Mouse (Mus musculus): ENCODE data around the gene Map3k11.

Map3k11 gene

GRCm38 (mm10) chr19:5688200-5689087, at the start of gene Map3k11, which contains the start of gene Pcnx3:
Gene Map3k11, plus strand, starts transcription at chr19:5688742.
Gene Pcnx3, minus strand, starts transcription at chr19:5688908.
- DNase-seq: peak; percentile 98 to 99

GRCm38 (mm10) chr19:5640339-5640738, 48.2 kb upstream of the Map3k11 start:
- DNase-seq: no peak

DNA sequence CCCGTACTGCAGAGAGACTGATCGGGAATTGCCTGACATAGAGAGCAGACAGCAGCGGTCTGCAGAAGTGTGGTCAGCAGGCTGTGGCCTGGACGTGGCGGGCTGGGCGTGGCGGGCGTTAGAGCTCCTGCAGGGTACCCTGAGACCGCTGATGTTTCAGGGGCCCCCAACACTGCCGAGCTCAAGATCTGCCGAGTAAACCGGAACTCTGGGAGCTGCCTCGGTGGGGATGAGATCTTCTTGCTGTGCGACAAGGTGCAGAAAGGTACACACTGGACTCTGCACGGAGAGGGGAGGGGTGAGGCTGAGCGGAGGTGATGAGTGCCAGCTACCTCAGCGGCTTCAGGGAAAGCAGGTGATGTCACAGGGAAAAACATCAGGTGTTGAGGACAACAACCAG, 47.5 kb upstream of the Map3k11 start:
- no peak for DNase-seq

- no peak for DNase-seq
These were observed 46.9 kb upstream of the Map3k11 start for GRCm38 (mm10) chr19:5641641-5642040.

DNA sequence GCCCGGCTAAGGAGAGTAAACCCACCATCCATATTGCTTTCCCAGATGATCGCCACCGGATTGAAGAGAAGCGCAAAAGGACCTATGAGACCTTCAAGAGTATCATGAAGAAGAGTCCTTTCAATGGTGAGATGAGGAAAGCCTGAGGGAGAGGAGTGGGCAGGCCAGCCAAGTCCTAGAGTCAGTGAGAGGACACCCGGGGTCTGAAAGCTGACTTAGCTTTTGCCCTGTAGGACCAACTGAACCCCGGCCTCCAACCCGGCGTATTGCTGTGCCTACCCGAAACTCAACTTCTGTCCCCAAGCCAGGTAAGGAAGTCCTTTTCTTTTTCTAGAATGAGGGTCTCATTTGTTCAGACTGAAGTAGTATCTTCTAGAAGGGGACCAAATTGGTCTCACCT, 43.3 kb upstream of the Map3k11 start:
- DNase-seq: no peak

- no peak for DNase-seq
These were observed 41.7 kb upstream of the Map3k11 start for GRCm38 (mm10) chr19:5646731-5647330.

GRCm38 (mm10) chr19:5647791-5648190, 40.8 kb upstream of the Map3k11 start:
- DNase-seq: no peak

- peak; percentile 59 to 69 for DNase-seq
These were observed 39.9 kb upstream of the Map3k11 start for GRCm38 (mm10) chr19:5648401-5649297.

DNA sequence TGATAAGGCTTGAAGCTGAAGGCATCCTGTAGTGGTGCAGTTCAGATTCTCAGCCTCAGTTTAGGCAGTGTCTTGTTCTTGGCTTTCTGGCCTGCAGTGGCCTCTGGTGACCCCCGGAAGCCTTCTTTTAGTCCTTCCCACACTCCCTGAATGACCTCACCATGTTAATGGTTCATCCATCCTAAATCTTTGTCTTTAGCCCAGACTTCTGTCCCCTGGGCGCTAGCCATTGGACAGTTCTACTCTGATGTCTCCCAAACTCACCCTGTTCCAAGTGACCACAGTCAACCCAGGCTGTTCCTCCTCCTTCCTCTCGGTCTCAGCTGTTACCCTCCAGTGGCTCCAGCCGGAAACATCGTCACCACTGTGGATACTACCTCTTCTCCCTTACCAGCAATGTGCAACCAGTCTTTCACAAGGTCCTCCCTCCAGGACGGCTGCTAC, 39.2 kb upstream of the Map3k11 start:
- no peak for DNase-seq

DNA sequence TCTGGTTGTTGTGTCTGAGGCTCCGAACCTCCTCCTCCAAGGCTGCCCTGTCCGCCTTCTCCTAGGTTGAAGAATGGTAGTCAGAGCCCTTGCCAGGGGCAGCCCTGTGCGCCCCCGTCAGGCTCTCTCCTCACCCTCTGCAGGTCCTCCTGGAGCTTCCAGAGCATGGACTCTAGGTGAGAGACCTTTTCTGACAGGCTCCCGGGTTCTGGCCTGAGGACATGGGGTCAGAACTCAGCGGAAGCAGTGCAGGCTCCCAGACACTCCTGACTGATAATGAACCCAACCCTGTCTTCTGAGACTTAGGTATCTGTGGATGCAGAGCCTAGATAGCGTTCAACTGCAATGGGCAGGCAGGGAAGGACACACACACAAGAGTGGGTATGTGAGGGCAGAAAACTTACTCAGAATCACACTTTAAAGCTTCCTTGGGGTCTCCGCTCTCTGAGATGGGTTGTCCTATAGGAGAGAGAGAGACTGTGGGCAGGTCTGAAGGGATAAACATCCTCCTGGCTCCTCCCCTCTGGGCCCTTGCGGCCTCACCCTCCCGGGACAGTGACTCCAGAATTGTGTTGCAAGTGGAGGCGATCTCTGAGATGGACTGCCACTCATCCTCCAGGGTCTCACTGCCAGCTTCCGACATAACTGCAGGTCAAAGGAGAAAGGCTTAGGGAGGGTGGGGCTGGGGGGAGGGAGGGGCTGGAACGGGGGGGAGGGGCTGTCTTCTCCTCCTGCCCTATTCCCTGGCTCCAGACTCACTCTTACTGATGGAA, 36.9 kb upstream of the Map3k11 start:
- DNase-seq: no peak

DNA sequence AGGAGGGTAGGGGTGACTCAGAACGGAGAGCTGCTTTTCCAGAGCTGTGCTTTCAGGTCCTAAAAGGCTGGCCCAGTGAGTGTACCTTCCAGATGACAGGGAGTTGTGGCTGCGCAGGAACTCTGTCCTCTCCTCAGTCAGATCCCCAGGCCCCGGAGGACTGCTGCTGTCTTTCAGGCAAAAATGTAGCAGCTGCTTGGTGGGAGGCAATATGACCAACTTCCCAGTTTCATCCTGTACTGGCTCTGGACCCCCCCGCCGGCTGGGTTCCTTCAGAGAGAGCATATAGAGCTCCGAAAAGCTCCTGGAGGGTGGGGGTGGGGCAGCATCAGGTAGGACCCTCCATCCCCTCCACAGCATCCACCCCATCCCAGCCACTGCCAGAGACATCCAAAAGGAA, 36.0 kb upstream of the Map3k11 start:
- DNase-seq: no peak

- no peak for DNase-seq
These were observed 34.4 kb upstream of the Map3k11 start for GRCm38 (mm10) chr19:5653969-5654719.

DNA sequence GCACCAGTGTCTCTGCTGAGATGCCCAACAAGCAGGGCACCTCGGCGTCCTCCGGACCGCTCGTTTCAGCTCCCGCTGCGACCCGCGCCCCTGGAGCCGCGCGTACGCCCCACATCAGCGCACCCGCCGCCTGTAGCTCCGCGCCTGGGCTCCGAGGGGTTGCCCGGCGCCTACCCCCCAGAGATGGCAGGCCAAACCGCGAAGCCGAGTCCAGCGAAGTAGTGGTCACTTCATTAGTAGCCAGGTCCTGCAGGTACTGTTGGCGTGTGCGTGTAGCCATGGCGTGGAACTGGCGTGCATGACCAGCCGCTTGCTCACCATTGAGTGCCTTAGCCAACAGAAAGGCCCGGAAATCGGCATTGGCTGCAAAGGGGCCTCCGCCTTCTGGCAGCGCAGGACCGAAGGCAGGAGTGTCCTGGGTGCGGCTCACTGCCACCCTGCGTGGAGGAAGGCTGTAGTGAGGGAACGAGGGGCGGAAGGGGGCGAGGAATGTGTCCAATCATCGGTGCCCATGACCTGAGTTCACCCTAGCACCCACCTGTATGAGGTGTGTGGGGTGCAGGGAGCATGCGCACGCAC, 33.7 kb upstream of the Map3k11 start:
- DNase-seq: no peak

DNA sequence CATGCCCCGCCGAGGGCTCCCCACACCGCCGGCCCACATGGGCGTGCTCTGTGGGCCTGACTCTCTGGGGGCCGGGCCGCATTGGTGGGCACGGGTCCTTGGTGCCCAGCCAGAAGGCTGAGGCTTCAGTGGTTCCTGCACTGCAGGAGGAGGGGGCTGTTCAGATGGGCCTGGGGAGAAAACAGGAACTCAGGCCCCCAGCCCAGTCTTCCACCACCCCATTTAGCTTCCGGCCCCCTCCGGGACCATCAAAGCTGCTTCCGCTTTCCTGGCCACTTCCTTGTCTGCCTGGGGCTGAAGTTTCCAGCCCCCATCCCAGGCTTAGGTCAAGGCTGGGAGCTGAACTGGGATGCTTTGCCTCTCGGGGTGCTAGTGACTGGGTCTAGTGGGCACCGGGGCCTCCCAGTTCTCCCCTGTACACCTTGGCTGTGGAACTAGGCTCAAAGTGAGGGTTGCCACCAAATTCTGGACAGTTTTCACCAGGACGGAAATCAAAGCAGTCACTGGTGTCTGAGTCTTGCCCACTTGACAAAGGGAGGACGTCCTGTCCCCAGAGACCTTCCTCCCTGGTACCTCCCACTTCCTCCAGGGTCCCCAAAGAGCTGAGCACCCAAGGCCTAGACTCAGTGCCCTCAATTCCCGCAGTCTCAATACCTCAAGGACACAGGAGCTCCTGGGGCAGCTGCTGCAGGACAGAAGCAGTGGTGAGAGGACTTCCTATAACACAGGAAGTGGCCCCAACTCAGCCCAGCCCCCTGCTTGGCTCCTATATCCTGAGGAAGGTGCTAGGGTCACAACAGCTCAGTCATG, 27.4 kb upstream of the Map3k11 start:
- DNase-seq: no peak

DNA sequence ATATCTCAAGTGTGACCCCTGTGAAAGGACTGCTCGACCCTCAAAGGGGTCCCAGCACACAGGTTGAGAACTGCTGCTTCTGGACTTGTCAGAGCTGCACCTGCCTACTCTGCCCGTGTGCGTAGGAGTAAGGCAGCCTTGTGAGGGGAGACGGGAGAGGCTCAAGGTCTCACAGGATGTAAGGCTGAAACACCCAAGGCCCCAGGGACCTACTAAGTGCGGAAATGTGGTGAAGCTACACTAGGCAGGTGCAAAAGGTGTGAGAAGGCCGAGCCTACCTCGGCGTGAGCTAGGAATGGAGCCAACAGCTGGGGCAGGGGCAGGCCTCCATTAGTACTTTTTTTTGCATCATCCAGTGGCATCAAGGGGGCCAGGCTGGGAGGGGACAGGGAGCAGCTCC, 26.2 kb upstream of the Map3k11 start:
- DNase-seq: no peak

DNA sequence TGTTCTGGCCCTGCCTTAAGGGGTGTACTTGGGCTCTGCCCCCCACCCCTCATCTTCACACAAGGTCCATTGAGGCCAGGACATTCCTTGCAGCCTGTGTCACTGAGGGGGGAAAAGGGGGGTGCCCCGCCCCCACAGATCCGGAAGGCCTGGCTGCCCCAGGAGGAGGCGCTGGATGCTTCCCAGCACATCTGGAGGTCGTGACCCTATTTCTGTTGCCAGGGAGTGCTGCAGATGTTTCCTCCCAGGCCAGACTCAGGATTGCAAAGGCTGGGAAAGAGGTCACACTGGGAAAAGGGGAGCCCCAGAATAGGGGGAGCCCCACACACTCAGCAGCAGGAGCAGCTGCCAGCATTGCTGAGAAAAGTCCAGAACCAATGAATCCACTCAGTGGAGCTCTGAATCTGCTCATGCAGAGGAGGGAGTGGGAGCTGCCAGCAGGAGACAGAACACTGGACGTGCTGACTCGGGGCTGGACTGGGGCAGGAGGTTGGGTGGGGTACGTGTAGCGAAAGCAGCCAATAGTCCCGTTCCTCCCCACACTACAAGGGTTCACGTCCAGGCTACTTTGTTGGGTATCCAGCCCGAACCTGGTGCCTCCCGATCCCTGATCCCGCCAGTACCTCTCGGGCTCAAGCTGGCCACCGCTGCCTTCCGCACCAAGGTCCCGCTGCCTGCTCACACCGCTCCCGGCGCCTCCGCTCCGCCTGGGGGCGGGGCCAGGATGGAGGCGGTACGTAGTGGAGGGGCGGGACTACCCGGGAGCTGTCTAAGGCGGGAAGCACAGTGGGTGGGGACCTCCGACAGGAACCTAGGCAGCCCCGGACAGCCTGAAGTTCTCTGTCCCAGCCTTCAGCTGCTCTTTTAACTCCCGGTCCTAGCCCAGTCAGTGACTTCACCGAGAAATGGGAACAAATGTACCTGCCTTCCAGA, 25.3 kb upstream of the Map3k11 start, which contains the start of gene Sipa1:
TSS of gene Sipa1 (minus strand) at position 727 of the 933 bp plus-strand sequence.
- DNase-seq: peak; percentile 67 to 71

GRCm38 (mm10) chr19:5664669-5665257, 23.8 kb upstream of the Map3k11 start:
- no peak for DNase-seq

- no peak for DNase-seq
These were observed 23.1 kb upstream of the Map3k11 start for GRCm38 (mm10) chr19:5665465-5665864.

DNA sequence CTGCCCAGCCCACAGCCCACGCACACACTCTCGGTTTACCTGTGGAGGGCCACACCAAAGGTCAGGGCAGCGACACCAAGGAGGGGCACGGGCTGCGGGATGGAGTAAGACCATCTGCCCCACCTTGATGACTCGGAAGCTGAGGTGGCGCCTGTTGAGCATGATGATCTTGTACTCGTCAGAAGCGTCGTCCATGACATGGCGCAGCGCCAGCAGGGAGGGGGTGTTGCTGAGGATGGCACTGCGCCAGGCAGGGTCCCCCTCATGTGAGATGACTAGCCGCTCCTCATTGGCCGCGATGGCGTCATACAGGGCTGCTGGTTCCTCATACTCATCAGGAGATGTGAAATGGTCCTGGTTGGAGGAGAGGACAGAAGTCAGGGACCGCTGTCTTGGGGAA, 22.2 kb upstream of the Map3k11 start:
- DNase-seq: no peak

All from cerebellum, adult 18-20 months (tissue).